ENCODE assay signal across 9 mouse cellular contexts in genomic region chr19:59459811-59460241, GRCm38 (mm10). TPM values are rescaled to one million over a fixed set of nuclear protein-coding genes. Genes with fewer than 3 reads are reported as not detected.
A peak's percentile ranks its signal among the peaks of the same experiment; 100 is the strongest.
DNase-seq lines count a peak whose midpoint lies in the region; ATAC-seq and TF ChIP-seq lines count a peak whose summit lies in the region.
"Had no signal": no experiment of that assay in that cellular context is flagged by ENCODE, and none has a peak within 500 bp of the region (broad histone marks: within the 10 kb centered on the region; RNA-seq: fewer than 3 reads in every experiment).

No protein-coding gene starts in this region.

- peak overlapping the region; percentile 46; the same call in 1 of the 2 replicates for H3K4me2 ChIP-seq in hindbrain, embryonic 13.5 days

- no peak overlapping the region for H3K9ac ChIP-seq in hindbrain, embryonic 13.5 days

- no peaks in the 10 kb centered on the region for H3K36me3 ChIP-seq in kidney, adult 2 months (ENCODE audit: control insufficient read depth, insufficient read depth, low read length)
- no peaks in the 10 kb centered on the region for H3K36me3 ChIP-seq in hindbrain, embryonic 13.5 days
- no peaks in the 10 kb centered on the region for H3K36me3 ChIP-seq in midbrain, embryonic 10.5 days

- DNase-seq in kidney, adult 2 months = peak; percentile 52
- DNase-seq in kidney, adult 8-10 months = no peak
- DNase-seq in embryo, embryonic 10.5 days (ENCODE audit: low spot score) = peak; percentile 63
- peak; percentile 68 for DNase-seq in midbrain, embryonic 10.5 days (ENCODE audit: low spot score)
- DNase-seq in cerebellum, adult 11-12 months = no peak
- no peak for DNase-seq in gastrocnemius, postnatal 4 days (ENCODE audit: low spot score in 2 of 2)
- DNase-seq in right cerebral cortex, postnatal 36 days (ENCODE audit: low spot score in 2 of 2) = no peak

- peak overlapping the region; percentile 97 for H3K4me3 ChIP-seq in kidney, adult 2 months (ENCODE audit: insufficient read depth, low read depth, low read length)
- H3K4me3 ChIP-seq in hindbrain, embryonic 13.5 days = peak overlapping the region; percentile 28
- H3K4me3 ChIP-seq in midbrain, embryonic 10.5 days = peak overlapping the region; percentile 63

- no peaks in the 10 kb centered on the region for H3K27me3 ChIP-seq in kidney, adult 2 months (replicated peaks; ENCODE audit: control insufficient read depth, insufficient read depth, low read length)
- H3K27me3 ChIP-seq in hindbrain, embryonic 13.5 days = peaks cover 95% of the 10 kb centered on the region
- peaks cover 100% of the 10 kb centered on the region for H3K27me3 ChIP-seq in midbrain, embryonic 10.5 days (ENCODE audit: low read depth, poor library complexity, severe bottlenecking)

- TF ChIP-seq CTCF in kidney, adult 2 months (conservative IDR thresholded peaks at IDR 0.05; ENCODE audit: insufficient read depth, insufficient read length, low read depth, low read length) = no peak

- ATAC-seq in hindbrain, embryonic 13.5 days (ENCODE audit: low FRiP score) = 0 out of 2 replicates have a peak, but pooled peaks have one; percentile 6

- H3K27ac ChIP-seq in kidney, adult 2 months (ENCODE audit: insufficient read depth, low read depth, low read length) = peak overlapping the region; percentile 98
- no peak overlapping the region for H3K27ac ChIP-seq in hindbrain, embryonic 13.5 days
- H3K27ac ChIP-seq in midbrain, embryonic 10.5 days (replicated peaks) = peak overlapping the region; percentile 80

- peaks cover 6% of the 10 kb centered on the region; the same call in 1 of the 2 replicates for H3K4me1 ChIP-seq in kidney, adult 2 months (ENCODE audit: control insufficient read depth, insufficient read depth, low read length)
- peaks cover 19% of the 10 kb centered on the region for H3K4me1 ChIP-seq in hindbrain, embryonic 13.5 days (replicated peaks)
- H3K4me1 ChIP-seq in midbrain, embryonic 10.5 days = peaks cover 60% of the 10 kb centered on the region

- TF ChIP-seq POLR2A in kidney, adult 2 months (IDR thresholded peaks at IDR 0.05; ENCODE audit: low read depth, low read length) = no peak

- 3% methylated on average over 19 of the region's 19 CpGs for WGBS in kidney, adult 2 months
- WGBS in hindbrain, embryonic 13.5 days = under 1% methylated on average over 19 of the region's 19 CpGs
- WGBS in midbrain, embryonic 10.5 days = 0% methylated on average over 19 of the region's 19 CpGs

- H3K9me3 ChIP-seq in hindbrain, embryonic 13.5 days = no peaks in the 10 kb centered on the region
- no peaks in the 10 kb centered on the region for H3K9me3 ChIP-seq in midbrain, embryonic 10.5 days (replicated peaks)

RNA-seq across cellular contexts. Expression of gene Emx2, which starts 1.7 kb away (rescaled TPM):
- polyA plus RNA-seq in kidney, adult 2 months (2012; rRNA removed) = 14.3 and 19.2 TPM in 2 replicates
- polyA plus RNA-seq in hindbrain, embryonic 13.5 days (2015; fragmentation: Nextera tagmentation; extraction: Ambion mirVana) = 0.74 and 1.1 TPM in 2 replicates
- polyA plus RNA-seq in midbrain, embryonic 10.5 days (2016; fragmentation: Nextera tagmentation; extraction: Ambion mirVana) = 8.7 and 9.2 TPM in 2 replicates
- total RNA-seq in gastrocnemius, postnatal 4 days (2021) = 1 to 10 TPM; 1.2 to 2.2 TPM
- polyA plus RNA-seq: large intestine, adult 2 months had no signal

Comparison
In these comparisons a context has a peak if more than half of its experiments do, and no peak if none do; other contexts are left out.
1. DNase-seq: peak in kidney, adult 2 months (single experiment), embryo, embryonic 10.5 days (single experiment) and midbrain, embryonic 10.5 days (single experiment); none in kidney, adult 8-10 months (0 of 2), cerebellum, adult 11-12 months (single experiment), gastrocnemius, postnatal 4 days (0 of 2) and right cerebral cortex, postnatal 36 days (0 of 2).
2. H3K4me3 ChIP-seq: peak in every context shown above with its lines; median percentile 97 in kidney, adult 2 months; 63 in midbrain, embryonic 10.5 days; 28 in hindbrain, embryonic 13.5 days.